Mouse (Mus musculus) granulocyte monocyte progenitor cell, adult 5-6 weeks (primary cell): ENCODE results near the gene Myo1a. TPM values are rescaled to one million over a fixed set of nuclear protein-coding genes. Genes with fewer than 3 reads are reported as not detected.
"Not testable (repeated sequence)": the region's sequence is repeated elsewhere in the genome, so short reads cannot be mapped to it uniquely, and the experiment has no call there.

Experiments
- ATAC-seq: replicated peaks from 2 replicates; pipeline ENCODE4 v1.8.0; 2016; ENCODE audit warnings: mild to moderate bottlenecking, moderate TSS enrichment, inconsistent platforms; ENCODE audit not compliant: poor library complexity, severe bottlenecking
- total RNA-seq, 2 experiments: library from RNA; stranded (forward) in 1 of 2; stranded (reverse) in 1 of 2; fragments of 200-712, 200-1000 nt in 1 of 2; fragments of >200 nt in 1 of 2; fragmentation: Nextera tagmentation in 1 of 2; gene quantifications; 2 replicates each; pipeline ENCODE4 v1.2.3; 2014 to 2017

The Myo1a gene
- total RNA-seq (2014; fragmentation: Nextera tagmentation) (not detected in 2 replicates), total RNA-seq (2017) (not detected in 2 replicates)

DNA sequence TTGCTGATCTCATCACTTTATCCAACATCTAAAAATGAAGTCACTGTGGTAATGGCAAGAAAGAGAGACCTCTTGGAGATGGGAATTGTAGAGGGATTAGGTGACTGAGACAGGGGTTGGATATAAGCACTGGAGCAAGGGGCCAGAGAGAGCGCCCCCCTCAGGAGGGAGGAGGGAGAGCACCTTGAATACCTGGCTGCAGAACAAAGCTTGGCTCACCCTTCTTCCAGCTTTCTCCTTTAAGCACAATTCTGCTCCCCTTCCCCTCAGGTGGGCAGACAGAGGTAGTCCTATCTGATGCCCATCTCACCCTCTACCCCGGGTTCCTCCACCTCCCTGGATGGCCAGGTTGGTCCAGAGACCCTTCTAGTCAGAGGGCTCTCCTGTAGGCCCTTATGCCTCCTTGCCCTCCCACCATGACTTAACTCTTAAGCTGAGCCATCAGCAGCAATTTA, at the start of gene Myo1a:
Myo1a (plus strand) TSS at position 405 of the 455 bp plus-strand sequence.
- no peak for ATAC-seq

DNA sequence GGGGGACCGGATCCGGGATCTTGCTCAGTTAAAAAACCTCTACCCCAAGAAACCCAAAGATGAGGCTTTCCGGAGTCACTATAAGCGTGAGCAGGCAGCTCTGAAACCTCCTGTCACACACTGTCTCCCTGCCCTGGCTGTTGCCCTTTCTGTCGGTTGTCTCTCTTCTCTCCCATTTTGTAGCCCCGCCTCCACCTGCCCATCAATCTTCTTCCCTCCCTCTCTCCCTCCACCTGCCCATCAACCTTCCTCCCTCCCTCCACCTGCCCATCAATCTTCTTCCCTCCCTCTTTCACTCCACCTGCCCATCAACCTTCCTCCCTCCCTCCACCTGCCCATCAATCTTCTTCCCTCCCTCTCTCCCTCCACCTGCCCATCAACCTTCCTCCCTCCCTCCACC, 47.4 kb upstream of the Myo1a start:
- ATAC-seq: not testable (repeated sequence)

DNA sequence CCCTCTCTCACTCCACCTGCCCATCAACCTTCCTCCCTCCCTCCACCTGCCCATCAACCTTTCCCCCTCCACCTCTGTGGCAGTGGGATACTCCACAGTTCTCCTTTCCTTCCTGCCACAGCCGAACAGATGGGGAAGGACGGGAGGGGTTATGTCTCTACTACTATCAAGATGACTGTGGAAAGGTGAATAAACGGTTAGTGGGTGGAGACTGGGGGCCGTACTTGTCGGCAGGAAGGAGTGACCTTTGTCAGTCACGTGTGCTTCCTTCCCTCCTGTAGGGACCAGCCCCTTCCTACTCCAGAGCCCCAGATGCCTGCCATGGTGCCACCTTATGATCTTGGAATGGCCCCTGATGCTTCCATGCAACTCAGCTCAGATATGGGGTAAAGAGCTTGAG, 46.9 kb upstream of the Myo1a start:
- ATAC-seq: no peak

DNA sequence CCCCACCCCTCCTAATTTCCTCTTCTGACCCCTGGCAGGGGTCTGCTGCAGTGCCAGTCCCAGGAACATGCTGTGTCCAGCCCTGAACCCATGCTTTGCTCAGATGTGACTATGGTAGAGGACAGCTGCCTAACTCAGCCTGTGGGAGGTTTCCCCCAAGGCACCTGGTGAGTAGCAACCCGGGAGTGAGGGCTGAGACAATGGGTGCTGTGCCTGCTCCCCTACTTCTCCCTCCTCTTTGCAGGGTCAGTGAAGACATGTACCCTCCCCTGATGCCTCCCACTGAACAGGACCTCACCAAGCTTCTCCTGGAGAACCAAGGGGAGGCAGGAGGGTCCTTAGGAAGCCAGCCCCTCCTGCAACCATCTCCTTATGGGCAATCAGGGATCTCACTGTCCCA, 45.4 kb upstream of the Myo1a start:
- ATAC-seq: no peak

DNA sequence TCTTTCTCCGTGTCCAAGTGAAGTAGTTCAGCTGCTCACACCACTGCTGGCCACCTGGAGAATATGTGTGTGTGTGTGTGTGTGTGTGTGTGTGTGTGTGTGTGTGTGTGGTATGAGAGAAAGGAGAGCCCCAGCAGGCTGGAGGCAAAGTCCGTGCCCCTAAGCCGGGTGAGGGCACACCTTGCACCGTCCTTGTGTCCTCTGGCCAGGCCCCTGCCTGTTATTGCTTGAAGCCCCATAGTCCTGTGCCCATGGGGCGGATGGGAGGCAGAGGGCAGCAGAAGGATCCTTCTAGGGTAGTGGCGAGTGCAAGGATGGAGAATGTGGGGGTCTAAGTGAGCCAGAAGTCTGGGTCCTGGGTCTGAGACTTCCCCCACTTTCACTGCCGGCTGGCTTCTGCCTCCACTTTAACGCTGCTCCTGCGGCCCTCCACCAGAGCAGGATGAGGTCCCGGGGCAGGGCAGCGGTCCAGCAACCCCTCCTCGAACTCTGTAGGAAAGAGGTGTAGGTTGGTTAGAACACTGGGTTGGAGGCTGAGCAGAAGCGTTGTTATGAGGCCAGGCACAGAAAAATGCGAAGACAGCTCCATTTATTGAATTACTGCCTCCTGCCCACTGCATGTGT, 43.6 kb upstream of the Myo1a start:
- no peak for ATAC-seq

DNA sequence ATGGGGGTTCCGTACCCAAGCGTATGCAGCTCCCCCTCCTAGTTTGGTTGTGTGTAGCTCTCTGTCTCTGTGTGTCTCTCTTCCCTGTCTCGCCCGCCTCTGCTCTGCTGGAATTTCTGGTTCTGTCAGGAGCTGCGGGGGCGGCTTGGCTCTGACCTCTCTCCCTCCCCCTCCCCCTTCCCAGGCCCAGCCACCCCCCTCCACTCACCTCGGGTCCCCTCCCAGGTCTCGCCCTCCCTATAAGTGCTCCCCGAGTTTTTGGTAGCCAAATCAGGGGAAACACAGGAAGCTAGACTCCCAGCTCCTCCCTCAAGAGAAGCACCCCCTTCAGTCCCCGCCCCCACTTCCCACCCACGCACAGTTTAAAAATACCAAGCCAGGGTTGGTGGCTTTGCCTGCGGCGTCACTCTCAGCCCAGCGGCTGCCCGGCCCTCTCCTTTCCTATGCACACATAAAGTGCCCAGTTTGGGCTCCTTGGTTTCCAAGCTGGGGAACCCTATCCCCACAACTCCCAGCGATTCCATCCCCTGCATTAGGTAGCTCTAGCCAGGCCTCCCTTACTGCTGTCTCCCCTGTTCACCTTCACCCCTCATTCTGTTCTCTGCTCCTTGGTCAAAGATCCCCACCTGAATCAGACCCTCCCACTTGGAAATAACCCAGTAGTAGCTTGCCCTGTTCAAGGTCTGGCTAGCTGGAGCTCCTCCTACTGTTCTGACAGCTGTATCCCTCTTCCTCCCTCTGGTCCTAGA, 42.9 kb upstream of the Myo1a start:
- peak; percentile 40 for ATAC-seq

DNA sequence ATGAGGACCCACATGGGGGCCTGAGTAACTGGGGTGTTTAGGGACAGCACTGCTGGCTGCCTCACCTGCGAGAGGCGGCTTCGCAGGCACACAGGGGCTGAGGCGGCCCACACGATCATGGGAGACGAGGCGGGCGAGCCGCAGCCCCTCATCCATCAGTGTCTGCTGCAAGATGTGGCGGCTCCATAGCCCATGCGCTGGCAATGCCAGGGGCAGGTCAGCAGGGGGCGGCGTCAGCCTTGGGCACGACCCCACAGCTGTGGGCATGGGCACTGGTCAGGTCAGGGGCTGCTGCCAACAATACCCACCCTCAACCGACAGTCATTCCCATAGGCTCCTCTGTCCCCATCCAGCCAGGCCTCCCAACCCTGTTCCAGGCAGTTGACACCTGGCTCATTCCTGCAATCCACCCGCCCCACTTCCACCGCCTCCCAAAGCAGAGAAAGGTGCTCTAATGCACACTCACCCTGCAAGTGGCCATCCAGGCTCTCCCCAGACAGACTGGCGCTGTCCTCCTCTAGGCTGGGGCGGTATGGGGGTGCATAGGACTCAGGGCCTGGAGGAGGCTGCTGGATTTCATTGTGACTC, 42.2 kb upstream of the Myo1a start:
- ATAC-seq: no peak

DNA sequence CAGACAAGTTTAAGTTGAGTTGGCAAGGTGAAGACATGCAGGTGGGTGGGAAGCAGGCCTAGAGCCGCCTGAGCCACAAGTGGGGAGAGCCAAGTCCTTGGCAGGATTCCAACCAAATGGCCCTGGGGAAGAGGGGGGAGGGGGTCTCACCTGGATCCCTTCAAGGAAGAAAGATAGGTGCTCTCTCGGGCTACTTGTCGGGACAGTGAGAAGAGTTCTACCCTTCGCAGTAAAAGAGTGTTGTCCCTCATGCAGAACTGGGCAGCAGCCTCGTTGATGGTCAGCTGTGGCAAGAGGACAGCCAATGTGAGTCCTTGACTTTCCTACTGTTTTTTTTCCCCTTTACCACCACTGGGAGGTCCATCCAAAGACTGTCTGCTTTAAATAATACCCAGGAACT, 41.4 kb upstream of the Myo1a start:
- ATAC-seq: no peak

DNA sequence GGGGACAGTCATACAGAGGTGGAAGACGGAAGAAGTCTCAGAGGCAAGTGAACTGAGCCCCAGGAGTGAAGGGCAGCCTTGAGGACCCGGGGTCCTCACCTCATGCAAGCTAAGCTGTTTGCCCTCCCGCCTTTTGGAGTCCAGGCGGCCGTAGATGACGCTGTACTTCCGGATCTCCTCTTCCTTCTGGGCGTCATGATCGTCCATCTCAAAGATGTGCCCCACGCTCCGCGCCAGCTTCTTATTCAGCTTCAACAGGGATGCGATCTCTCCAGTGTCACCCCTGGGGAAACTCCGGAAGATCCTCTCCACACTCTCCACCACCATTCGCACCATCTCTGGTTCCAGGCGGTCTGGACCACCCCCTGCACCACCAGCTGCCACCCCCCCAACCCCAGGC, 40.8 kb upstream of the Myo1a start:
- ATAC-seq: no peak

DNA sequence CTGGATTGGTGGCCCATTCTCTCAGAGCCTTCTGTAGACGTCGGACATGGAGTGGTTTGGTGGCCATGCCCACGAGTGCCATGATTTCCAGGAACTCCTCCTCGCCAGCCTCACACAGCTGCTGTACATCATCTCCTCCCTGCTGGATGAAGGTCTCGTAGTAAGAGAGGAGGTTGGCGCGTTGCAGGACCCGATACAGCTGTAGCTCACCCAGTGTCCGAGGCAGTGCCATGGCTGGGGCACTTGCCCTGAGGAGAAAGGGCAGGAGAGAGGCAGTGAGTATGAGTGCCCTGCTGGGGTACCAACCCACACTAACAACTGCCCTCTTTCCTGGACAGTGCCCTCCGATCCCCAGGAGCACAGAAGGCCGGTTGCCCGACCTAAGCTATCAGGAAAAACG, 40.1 kb upstream of the Myo1a start:
- no peak for ATAC-seq

DNA sequence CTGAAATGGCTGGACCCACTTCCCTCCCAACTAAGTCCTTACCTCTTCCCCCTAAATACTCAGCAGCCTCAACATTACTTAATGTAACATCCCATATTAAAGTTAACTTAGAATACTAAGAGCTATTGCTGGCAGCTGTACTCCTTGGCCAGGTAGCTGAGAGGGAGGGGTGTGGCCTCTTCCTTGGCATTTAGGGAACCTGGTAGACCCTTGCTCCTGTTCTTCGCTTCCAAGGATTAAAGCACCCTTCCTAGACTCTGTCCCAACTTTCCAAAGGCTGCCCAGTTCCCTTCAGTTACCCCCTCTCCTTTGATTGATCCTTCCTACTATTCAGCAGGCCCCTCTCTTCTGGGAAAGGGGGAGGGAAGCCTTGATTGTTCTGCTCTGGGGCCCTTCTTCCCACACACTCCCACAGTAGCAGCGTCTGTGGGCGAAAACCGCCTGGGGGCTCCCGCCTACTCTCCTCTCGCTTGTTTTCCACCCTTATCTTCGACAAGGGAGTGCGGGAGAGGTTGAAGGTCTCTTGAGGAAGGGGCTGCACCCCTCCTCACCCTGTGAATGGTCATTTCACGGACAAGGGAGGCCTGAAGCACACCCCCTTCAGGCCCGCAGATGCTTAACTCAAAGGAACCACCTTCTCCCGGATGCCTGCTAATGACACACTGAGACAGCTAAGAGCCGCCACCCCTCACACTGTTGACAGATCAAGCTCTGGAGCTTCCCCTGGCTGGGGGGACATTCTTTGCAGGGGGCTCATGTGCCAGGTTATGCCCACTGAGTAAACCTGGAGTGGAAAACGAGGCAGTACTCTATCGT, 39.4 kb upstream of the Myo1a start:
- ATAC-seq: no peak

DNA sequence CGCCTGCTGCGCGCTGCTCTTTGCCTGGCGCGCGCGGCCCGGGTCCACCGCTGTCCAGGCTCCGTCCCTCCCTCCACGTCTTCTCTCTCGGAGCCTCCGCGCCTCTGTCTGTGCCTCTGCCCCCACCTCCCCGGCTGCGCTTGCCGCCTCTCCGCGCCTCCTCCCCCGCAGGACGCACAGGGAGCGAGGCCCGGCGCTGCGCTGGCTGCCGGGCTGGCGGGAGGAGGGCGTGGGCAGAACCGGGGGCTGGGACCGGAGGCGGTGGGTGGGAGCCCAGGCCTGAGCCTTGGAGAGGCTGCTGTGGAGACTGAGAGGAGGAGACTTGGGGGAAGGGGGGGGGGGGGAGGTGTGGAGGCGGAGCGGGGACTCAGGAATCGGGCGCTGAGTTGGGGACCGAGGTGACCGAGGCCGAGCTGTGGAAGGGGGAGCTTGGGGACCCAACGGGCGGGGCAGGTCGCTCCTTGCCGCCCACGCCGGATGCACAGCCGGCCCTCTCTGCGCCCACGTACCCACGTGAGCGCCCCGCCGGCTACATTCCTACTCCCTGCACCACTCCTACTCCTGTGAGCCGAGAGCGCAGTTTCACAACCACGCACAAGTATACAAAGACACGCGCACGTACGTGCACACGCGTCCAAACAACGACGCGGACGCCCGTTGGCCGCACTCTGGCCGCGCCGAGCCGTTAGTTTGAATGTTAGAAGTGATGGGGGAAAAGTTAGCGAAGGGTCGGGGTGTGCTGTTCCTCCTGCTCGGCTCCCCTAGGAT, 38.3 kb upstream of the Myo1a start, which contains the start of gene Nemp1:
Nemp1 (plus strand) TSS at position 401 of the 768 bp plus-strand sequence.
- ATAC-seq: peak; percentile 57

DNA sequence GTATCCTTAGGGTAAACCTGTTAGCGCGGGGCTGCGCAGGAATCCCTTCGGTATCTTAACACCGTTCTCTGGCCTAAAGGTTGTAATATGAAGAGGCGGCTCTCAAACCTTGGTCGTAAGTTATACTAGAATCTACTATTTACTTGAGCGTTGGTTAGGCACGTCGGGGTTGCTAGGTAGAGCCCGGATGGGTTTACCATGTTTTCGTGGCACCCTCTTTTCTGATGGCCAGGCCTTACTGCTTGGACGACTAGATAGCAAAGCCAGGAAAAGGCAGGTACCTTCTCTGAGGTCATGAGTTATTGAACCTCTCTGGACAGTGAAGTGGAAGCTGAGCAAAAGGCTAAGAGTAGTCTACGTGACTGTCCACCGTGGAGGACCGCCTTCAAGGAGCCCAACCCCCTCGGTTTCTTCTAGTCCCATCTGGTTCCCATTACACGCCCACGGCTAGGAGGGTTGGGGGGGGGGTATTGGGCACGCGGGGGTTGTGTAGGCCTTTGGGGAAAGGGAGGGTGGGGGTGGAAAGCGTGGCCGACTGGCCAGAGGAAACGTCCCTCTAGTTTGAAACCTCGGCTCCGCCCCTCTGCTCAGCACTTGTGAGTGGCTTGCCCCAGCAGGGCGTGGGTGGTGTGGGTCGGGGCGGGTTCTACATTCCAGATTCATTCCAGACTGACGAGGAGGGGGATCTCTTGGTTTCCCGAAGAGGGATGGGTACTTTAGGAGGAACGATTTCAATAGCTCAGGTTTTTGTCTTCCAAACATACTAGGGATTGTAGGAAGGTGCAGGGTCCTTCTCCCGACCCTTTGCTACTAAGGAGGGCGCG, 37.5 kb upstream of the Myo1a start:
- peak; percentile 40 for ATAC-seq

DNA sequence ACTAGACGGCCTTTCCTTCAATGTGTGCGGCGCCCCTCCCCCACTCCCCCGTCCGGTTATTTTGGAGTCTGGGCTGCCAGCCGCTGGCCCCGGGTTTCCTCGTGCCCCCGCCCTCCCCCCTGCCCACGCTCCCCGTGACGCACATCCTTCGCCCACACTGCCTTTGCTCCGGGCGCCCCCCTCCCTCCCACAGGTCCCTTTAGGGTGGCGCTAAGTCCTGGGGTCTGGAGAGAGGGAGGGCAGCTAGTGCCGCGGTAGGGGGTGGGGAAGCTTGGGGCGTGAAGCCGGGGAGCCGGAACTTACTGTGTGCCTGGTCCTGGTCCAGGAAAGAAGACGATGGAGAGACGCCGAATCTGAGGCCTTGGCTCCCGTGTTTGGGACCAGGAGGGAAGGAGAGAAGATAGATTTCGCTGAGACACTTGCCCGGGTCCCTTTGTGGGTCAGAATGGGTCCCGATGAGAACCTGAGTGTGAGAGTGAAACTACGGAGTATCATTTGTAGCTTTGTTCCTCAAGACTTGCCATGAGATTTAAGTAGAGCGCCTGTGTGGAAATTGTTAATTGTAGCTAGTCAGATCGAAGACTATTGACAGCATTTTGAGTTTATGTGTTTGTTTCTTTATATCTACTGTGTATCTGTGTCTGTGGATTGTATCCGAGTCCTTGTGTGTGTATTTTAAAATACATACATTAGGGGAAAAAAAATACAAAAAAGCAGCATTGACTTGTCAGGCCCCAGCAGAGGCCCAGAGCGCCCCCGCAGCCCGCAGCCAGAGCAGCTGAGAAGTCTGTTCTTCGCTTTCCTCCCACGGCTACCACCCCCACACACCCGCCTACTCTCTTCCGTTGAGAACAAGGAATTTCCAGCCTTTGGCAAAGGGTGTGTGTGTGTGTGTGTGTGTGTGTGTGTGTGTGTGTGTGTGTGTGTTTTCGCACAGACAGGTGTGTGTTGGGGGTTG, 36.6 kb upstream of the Myo1a start, which contains the start of gene Nab2:
Nab2 (minus strand) TSS at position 476 of the 958 bp plus-strand sequence.
- ATAC-seq: peak; percentile 56

DNA sequence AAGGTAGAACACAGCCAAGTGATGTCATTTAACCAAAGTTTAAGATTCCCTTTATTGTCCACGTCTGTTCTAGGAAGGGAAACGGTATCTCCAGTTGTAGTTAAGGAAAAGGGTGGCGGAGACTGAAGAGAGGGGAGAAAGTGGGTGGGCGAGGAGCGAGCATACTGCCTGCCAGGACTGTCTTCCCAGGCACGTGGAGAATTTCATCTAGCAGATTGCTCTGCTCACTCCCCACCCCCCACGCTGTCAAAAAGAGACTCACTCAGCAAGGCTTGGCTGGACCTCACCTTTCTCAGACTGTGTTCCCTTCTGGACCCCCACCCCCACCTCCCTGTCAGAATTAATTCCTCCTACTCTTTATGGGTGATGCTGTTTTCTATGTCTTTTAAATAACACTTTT, 35.8 kb upstream of the Myo1a start:
- ATAC-seq: no peak

DNA sequence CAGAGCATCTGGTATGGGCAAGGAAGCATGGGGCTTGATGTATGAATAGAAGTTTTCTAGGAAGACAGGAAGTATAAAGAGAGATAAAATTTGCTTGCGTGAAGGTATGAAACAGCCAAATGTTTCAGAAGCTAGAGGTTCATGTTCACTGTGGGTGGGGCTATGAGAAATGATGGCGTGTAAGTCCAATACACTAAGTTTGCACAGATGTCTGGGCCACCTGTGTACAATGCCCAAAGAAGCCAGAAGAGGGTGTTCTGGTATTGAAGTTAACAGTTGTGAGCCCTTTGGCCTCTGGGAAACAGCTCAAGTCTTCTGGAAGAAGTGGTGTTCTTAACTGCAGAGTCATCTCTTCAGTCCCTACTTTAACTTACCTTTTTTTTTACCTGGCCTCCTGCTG, 34.8 kb upstream of the Myo1a start:
- no peak for ATAC-seq

DNA sequence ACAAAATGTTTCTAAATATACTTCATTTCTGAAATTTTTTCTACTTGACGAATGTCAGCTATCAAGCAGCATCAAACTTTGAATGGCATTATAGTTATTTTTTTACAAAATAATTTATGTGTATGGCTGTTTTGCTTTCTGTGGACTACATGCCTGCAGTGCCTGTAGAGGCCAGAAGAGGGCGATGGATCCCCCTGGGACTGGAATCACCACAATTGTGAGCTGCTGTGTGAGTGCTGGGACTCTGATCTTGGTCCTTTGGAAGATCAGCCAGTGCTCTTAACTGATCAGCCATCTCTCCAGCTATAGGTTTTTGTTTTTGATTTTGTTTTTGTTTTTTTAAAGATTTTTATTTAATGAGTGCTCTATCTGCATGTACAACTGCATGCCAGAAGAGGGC, 33.7 kb upstream of the Myo1a start:
- no peak for ATAC-seq
